Mouse (Mus musculus): ENCODE results near the gene Uaca. TPM values are rescaled to one million over a fixed set of nuclear protein-coding genes. Genes with fewer than 3 reads are reported as not detected.

Uaca gene
- total RNA-seq, 2 experiments from 2014 or later, result 1.2 TPM; not detected in 1

DNA sequence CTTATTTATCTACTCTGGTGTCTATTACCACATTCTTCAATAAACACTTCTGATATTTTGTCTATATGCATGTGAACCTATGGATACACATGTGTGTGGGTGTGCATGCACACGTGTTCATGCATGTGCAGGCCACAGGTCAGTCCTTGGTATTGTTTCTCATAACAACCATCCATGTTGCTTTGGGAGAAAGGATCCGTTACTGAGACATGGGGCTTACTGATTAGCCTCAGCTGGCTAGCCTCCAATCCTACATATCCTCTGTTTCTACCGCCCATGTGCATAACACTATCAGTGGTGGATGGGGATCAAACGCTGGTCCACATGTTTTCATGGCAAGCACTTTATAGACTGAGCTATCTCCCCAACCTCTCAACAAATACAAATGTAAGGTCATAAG lies 126.9 kb downstream of the Uaca start:
- peak; percentile 60 for ATAC-seq (replicated peaks; ENCODE audit: low FRiP score, low TSS enrichment, poor library complexity, severe bottlenecking)

DNA sequence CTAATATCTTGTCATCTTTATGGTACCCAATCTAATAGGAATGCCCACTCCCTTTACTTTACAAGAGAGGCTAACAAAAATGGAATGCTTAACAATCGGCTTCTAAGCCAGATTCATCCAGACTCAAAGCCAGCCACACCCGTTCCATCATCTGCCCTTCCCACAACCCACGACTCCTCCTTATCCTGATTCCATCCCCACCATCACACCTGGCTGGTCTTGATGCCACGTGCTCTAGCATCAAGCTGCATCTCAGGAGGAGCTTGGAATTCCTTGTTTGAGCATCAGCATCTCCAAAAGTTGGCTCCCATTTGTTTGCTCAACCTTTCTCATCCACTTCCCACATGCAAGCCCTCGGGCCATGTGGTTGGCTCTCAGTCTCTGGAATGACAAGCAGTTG lies 127.5 kb downstream of the Uaca start:
- ATAC-seq (replicated peaks; ENCODE audit: low FRiP score, low TSS enrichment, poor library complexity, severe bottlenecking), result no peak

DNA sequence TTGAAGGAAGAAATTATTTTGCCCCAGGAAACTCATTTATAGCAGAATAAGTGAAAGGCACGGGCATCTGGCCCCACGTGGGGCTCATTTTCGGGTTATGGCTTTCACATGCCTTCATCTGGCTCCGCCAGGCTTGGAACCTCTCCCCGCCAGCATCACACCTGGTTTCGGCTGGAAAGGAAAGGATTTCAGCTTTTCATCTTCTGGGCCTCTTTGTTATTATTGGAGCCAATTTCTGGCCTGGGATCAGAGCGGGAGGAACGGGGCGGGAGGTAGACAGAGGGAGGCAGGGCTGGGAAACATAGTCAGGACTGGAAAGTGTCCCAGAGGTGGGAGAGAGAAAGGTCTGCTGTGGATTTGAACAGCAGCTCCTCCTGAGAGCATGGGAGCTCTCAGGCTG lies 132.0 kb downstream of the Uaca start:
- no peak for ATAC-seq (replicated peaks; ENCODE audit: low FRiP score, low TSS enrichment, poor library complexity, severe bottlenecking)

DNA sequence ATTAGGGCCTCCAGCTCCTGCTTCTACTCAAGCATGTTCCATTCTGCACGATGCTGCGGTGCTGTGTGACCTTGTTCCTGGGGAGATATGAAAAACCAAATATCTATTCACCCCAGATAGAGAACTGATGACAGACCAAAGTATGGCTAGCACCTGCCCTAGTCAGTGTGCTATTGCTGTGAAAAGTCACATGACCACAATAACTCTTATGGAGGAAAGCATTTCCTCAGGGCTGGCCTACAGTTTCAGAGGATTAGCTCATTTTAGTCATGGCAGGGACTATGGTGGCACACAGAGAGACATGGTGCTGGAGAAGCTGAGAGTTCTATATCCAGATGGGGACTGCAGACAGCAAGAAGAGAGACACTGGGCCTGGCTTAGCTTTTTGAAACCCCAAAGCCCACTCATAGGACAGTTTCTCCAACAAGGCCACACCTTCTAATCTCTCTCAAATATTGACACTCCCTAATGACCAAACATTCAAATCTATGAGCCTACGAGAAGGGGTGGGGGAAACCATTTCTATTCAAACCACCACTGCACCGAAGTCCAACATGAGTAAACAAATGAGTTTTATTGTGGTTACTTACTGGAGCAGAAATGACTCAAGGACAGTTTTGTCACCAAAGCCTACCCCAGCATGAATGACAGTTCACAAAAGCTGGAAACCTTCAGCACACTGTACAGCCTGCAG lies 135.1 kb downstream of the Uaca start:
- ATAC-seq (replicated peaks; ENCODE audit: low FRiP score, low TSS enrichment, poor library complexity, severe bottlenecking), result no peak

Other genes starting within 250 kb of the Uaca start
- 3.3 and 3.5 TPM in 2 replicates for gene Lrrc49, start 106.4 kb upstream of the Uaca start, total RNA-seq (2014; fragmentation: Nextera tagmentation)
- gene Lrrc49, start 106.4 kb upstream of the Uaca start, total RNA-seq (2017), result 3.0 and 3.1 TPM in 2 replicates
- gene Larp6, start 81.6 kb upstream of the Uaca start, total RNA-seq (2014; fragmentation: Nextera tagmentation), result not detected in 2 replicates
- not detected in 2 replicates for gene Larp6, start 81.6 kb upstream of the Uaca start, total RNA-seq (2017)